Mouse (Mus musculus) embryonic facial prominence, embryonic 14.5 days (tissue): ENCODE data around the gene Prep. TPM values are rescaled to one million over a fixed set of nuclear protein-coding genes. Genes with fewer than 3 reads are reported as not detected.
A peak's percentile ranks its signal among the peaks of the same experiment; 100 is the strongest.

ENCODE experiments used
- ATAC-seq: fragments of 200-750 bp; cut with Nextera tagmentation; 2 replicates; pipeline ENCODE4 v1.8.0; 2017; ENCODE audit warnings: low read depth, moderate number of reproducible peaks, moderate TSS enrichment
- DNase-seq: peaks from one replicate; pipeline ENCODE4 v3.0.0-alpha.2; 2015; ENCODE audit warnings: low spot score
- H3K27ac ChIP-seq: fragments of 300-500 bp; sonication (generic); replicated peaks from 2 replicates; pipeline ENCODE4 v1.5.1; 2014; ENCODE audit warnings: low read depth, mild to moderate bottlenecking, low read length, moderate library complexity
- H3K27me3 ChIP-seq: fragments of 300-500 bp; sonication (generic); replicated peaks from 2 replicates; pipeline ENCODE4 v1.6.1; 2014; ENCODE audit warnings: low read length; ENCODE audit not compliant: control insufficient read depth, insufficient read depth
- H3K36me3 ChIP-seq: fragments of 300-500 bp; sonication (generic); 2 replicates; pipeline ENCODE4 v1.6.1; 2014; ENCODE audit warnings: low read length, mixed read lengths; ENCODE audit not compliant: control insufficient read depth, insufficient read depth
- H3K4me1 ChIP-seq: fragments of 300-500 bp; sonication (generic); 2 replicates; pipeline ENCODE4 v1.6.1; 2014; ENCODE audit warnings: antibody characterized with exemption, low read length; ENCODE audit not compliant: control insufficient read depth, insufficient read depth
- H3K4me2 ChIP-seq: fragments of 300-500 bp; sonication (generic); 2 replicates; pipeline ENCODE4 v1.6.1; 2014; ENCODE audit warnings: low read depth, mild to moderate bottlenecking, low read length, moderate library complexity, mixed read lengths
- H3K4me3 ChIP-seq: fragments of 300-500 bp; sonication (generic); 2 replicates; pipeline ENCODE4 v1.5.1; 2014; ENCODE audit warnings: low read depth, mild to moderate bottlenecking, low read length
- H3K9ac ChIP-seq: fragments of 300-500 bp; sonication (generic); 2 replicates; pipeline ENCODE4 v1.6.1; 2014; ENCODE audit warnings: low read depth, mild to moderate bottlenecking, low read length, moderate library complexity, mixed read lengths
- H3K9me3 ChIP-seq: fragments of 300-500 bp; sonication (generic); 2 replicates; pipeline ENCODE4 v1.6.1; 2016; ENCODE audit warnings: low read length; ENCODE audit not compliant: control insufficient read depth
- WGBS: fragments of 180-500 bp; shearing (Covaris S2); extraction: QIAGEN DNeasy Blood & Tissue Kit; methylation state at CpG from one replicate; pipeline ENCODE4 v1.1.7; 2014; 5-methylcytosine and 5-hydroxymethylcytosine counted together
- microRNA-seq: library from miRNA; unstranded; fragments of <30 nt; microRNA quantifications from one replicate; pipeline ENCODE4, GENCODE M21; 2016; ENCODE audit warnings: borderline number of aligned reads
- polyA plus RNA-seq: library from polyadenylated mRNA; unstranded; fragments of >200 nt; fragmentation: Nextera tagmentation; extraction: Ambion mirVana; gene quantifications from 2 replicates; pipeline ENCODE4 v1.2.1, GENCODE M21; 2014

Prep gene
- polyA plus RNA-seq, 1 experiment from 2014 or later: 19.0 TPM

DNA sequence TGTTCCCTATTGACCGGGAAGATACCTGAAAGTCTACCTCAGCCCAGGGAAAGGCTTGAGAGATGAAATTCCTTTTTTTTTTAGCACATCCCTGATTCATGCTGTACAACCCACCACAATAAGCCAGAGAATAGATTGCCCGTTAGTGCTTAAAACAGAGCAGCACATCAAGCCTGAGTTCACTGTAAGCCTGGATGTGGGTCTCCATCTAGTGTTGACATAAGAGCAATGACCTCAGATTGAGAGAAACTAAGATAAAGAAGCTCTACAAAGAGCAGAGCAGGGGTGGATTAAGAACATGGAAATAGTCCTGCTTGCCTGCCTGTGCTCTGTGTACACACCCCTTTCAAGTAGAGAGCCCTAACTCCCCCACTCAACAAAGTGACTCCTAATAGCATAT is 118.5 kb downstream of the Prep start:
- Histone ChIP-seq H3K36me3 (no peaks in the 10 kb centered on the region), H3K4me1 (no peaks in the 10 kb centered on the region), H3K4me2 (no peak overlapping the region), H3K27me3 (no peaks in the 10 kb centered on the region), H3K9me3 (no peaks in the 10 kb centered on the region), H3K27ac (no peak overlapping the region), H3K9ac (no peak overlapping the region), H3K4me3 (no peak overlapping the region)
- WGBS: 91% methylated on average over 2 of the region's 2 CpGs
- no peak for DNase-seq
- ATAC-seq: no peak

- Histone ChIP-seq H3K4me2 (no peak overlapping the region), H3K27ac (no peak overlapping the region), H3K36me3 (no peaks in the 10 kb centered on the region), H3K9me3 (peaks cover 5% of the 10 kb centered on the region; the same call in 1 of the 2 replicates), H3K9ac (no peak overlapping the region), H3K4me3 (no peak overlapping the region), H3K4me1 (no peaks in the 10 kb centered on the region), H3K27me3 (no peaks in the 10 kb centered on the region)
- ATAC-seq (peak; percentile 26; the same call in 1 of the 2 replicates), DNase-seq (peak; percentile 29)
- 52% methylated on average over 14 of the region's 14 CpGs for WGBS
Measured at GRCm38 (mm10) chr10:45193330-45194310, 126.6 kb downstream of the Prep start.

GRCm38 (mm10) chr10:45194531-45194930 is 127.5 kb downstream of the Prep start:
- DNase-seq (no peak), ATAC-seq (no peak)
- Histone ChIP-seq H3K4me1 (no peaks in the 10 kb centered on the region), H3K27me3 (no peaks in the 10 kb centered on the region), H3K27ac (no peak overlapping the region), H3K36me3 (no peaks in the 10 kb centered on the region), H3K9ac (no peak overlapping the region), H3K4me3 (no peak overlapping the region), H3K4me2 (no peak overlapping the region), H3K9me3 (peaks cover 5% of the 10 kb centered on the region; the same call in 1 of the 2 replicates)
- 85% methylated on average over 5 of the region's 5 CpGs for WGBS

GRCm38 (mm10) chr10:45204582-45204981 is 137.6 kb downstream of the Prep start:
- H3K9me3 ChIP-seq: no peaks in the 10 kb centered on the region
- H3K27me3 ChIP-seq: no peaks in the 10 kb centered on the region
- ATAC-seq (no peak), DNase-seq (no peak)
- WGBS: 66% methylated on average over 1 of the region's 1 CpGs
- H3K36me3 ChIP-seq: no peaks in the 10 kb centered on the region
- no peak overlapping the region for H3K27ac ChIP-seq
- no peak overlapping the region for H3K9ac ChIP-seq
- no peak overlapping the region for H3K4me3 ChIP-seq
- H3K4me1 ChIP-seq: no peaks in the 10 kb centered on the region
- H3K4me2 ChIP-seq: no peak overlapping the region

GRCm38 (mm10) chr10:45210201-45210600 is 143.2 kb downstream of the Prep start:
- Histone ChIP-seq H3K27ac (no peak overlapping the region), H3K9ac (no peak overlapping the region), H3K9me3 (no peaks in the 10 kb centered on the region), H3K36me3 (no peaks in the 10 kb centered on the region), H3K27me3 (no peaks in the 10 kb centered on the region), H3K4me3 (no peak overlapping the region), H3K4me1 (no peaks in the 10 kb centered on the region), H3K4me2 (no peak overlapping the region)
- no peak for ATAC-seq
- no peak for DNase-seq

DNA sequence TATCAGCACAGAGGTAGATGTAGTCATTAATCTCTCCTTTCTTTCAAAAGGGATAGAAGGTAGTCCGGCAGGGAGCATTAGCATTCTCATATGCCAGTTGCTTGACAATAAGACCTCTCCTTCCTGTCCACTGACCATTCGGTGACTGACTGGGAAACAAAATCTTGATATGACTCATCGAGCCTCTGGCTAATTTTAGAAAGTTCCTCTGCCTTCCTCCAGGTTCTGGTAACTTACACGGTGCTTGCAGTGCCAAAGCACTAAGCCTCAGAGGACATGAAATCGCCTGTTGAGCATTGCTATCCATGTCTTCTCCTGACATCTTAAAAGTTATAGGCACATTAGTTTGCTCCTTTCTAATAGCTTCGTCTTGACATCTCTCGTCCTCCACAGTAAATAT is 149.7 kb downstream of the Prep start:
- H3K27ac ChIP-seq: no peak overlapping the region
- H3K9ac ChIP-seq: no peak overlapping the region
- no peaks in the 10 kb centered on the region for H3K9me3 ChIP-seq
- 78% methylated on average over 7 of the region's 7 CpGs for WGBS
- no peak for ATAC-seq
- no peak overlapping the region for H3K4me2 ChIP-seq
- H3K36me3 ChIP-seq: no peaks in the 10 kb centered on the region
- H3K27me3 ChIP-seq: no peaks in the 10 kb centered on the region
- H3K4me1 ChIP-seq: no peaks in the 10 kb centered on the region
- no peak for DNase-seq
- H3K4me3 ChIP-seq: no peak overlapping the region

Small RNA genes within 50 kb of the gene (microRNA-seq; reads per million reads assigned to microRNA genes)
- gene Gm23766: not detected

Other genes with a start within 250 kb of the Prep start
- gene Popdc3, start 110.9 kb downstream of the Prep start, polyA plus RNA-seq: 3.0 and 3.8 TPM in 2 replicates